Mouse (Mus musculus): ENCODE data around the gene C530025M09Rik.

Gene C530025M09Rik

GRCm38 (mm10) chr2:149804599-149805140 is 26.3 kb downstream of the C530025M09Rik start:
- no peak for DNase-seq (ENCODE audit: low read depth)

GRCm38 (mm10) chr2:149798613-149799012 is 32.4 kb downstream of the C530025M09Rik start:
- DNase-seq (ENCODE audit: low read depth), result no peak

All from naive thymus-derived CD4-positive, alpha-beta T cell, adult 2 months (primary cell).